Mouse (Mus musculus): ENCODE results near the gene Olfr220. TPM values are rescaled to one million over a fixed set of nuclear protein-coding genes. Genes with fewer than 3 reads are reported as not detected.

Gene Olfr220
- polyA plus RNA-seq, 1 experiment, result not detected

DNA sequence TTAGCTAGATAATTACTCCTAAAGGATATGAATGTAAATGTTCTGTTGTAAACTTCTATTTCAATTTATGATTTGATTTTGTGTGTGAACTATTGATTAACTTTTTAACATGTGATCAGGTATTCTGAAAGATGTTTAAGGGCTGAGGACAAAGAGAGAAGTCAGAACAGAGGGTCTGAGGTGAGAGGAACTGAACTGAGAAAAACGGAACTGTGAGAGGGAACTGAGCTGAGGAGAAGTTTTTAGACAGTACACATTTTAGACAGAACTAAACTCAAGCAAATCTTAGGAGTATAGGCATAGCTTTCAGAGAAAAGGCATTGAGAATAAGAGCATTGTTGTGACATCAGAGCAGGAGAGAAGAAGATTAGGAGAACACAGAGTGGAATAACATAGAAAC, 7.8 kb upstream of the Olfr220 start:
- Histone ChIP-seq H3K9ac (ENCODE audit: low read depth, poor library complexity, severe bottlenecking) (no peak overlapping the region), H3K27me3 (ENCODE audit: control insufficient read depth, insufficient read depth, low read length, poor library complexity, severe bottlenecking) (no peaks in the 10 kb centered on the region), H3K4me1 (ENCODE audit: control insufficient read depth, insufficient read depth, low read length) (no peaks in the 10 kb centered on the region), H3K4me3 (ENCODE audit: low read depth, low read length) (no peak overlapping the region), H3K36me3 (ENCODE audit: control insufficient read depth, insufficient read depth, low read length, poor library complexity, severe bottlenecking) (no peaks in the 10 kb centered on the region), H3K27ac (ENCODE audit: insufficient read depth, low read length) (no peak overlapping the region), H3K9me3 (replicated peaks; ENCODE audit: control insufficient read depth, insufficient read depth, low read length, poor library complexity, severe bottlenecking) (no peaks in the 10 kb centered on the region)
- TF ChIP-seq EP300 (IDR thresholded peaks at IDR 0.05; ENCODE audit: insufficient read depth, low read depth, low read length) (no peak), CTCF (IDR thresholded peaks at IDR 0.05; ENCODE audit: low read depth, low read length) (no peak), POLR2A (IDR thresholded peaks at IDR 0.05; ENCODE audit: insufficient read depth, low read length) (no peak)

GRCm38 (mm10) chr1:174455100-174455499, 13.2 kb downstream of the Olfr220 start:
- no peak for TF ChIP-seq POLR2A (IDR thresholded peaks at IDR 0.05; ENCODE audit: insufficient read depth, low read length)
- TF ChIP-seq EP300 (IDR thresholded peaks at IDR 0.05; ENCODE audit: insufficient read depth, low read depth, low read length), result no peak
- TF ChIP-seq CTCF (IDR thresholded peaks at IDR 0.05; ENCODE audit: low read depth, low read length), result no peak
- H3K27me3 ChIP-seq (ENCODE audit: control insufficient read depth, insufficient read depth, low read length, poor library complexity, severe bottlenecking), result no peaks in the 10 kb centered on the region
- no peaks in the 10 kb centered on the region for H3K4me1 ChIP-seq (ENCODE audit: control insufficient read depth, insufficient read depth, low read length)
- no peak overlapping the region for H3K27ac ChIP-seq (ENCODE audit: insufficient read depth, low read length)
- no peaks in the 10 kb centered on the region for H3K36me3 ChIP-seq (ENCODE audit: control insufficient read depth, insufficient read depth, low read length, poor library complexity, severe bottlenecking)
- no peak overlapping the region for H3K4me3 ChIP-seq (ENCODE audit: low read depth, low read length)
- no peak overlapping the region for H3K9ac ChIP-seq (ENCODE audit: low read depth, poor library complexity, severe bottlenecking)
- no peaks in the 10 kb centered on the region for H3K9me3 ChIP-seq (replicated peaks; ENCODE audit: control insufficient read depth, insufficient read depth, low read length, poor library complexity, severe bottlenecking)

DNA sequence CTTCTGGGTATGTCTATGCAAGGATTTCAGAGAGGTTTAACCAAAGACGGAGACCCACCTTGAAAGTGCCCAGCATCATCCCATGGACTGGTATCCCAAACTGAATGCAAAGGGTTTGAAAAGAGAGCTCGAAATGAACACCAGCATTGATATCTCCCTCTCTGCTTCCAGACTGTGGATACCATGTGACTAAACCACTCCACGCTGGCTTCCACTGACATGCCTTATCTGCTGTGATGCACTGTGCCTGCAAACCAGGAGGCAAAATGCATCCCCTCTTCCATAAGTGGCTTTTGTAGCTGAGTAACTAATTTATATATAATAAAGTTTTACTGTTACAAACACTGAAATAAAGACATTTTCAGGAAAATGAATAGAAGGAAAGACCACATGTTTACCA, 23.5 kb downstream of the Olfr220 start:
- H3K27me3 ChIP-seq (ENCODE audit: control insufficient read depth, insufficient read depth, low read length, poor library complexity, severe bottlenecking), result no peaks in the 10 kb centered on the region
- no peaks in the 10 kb centered on the region for H3K36me3 ChIP-seq (ENCODE audit: control insufficient read depth, insufficient read depth, low read length, poor library complexity, severe bottlenecking)
- no peak overlapping the region for H3K9ac ChIP-seq (ENCODE audit: low read depth, poor library complexity, severe bottlenecking)
- no peaks in the 10 kb centered on the region for H3K4me1 ChIP-seq (ENCODE audit: control insufficient read depth, insufficient read depth, low read length)
- H3K9me3 ChIP-seq (replicated peaks; ENCODE audit: control insufficient read depth, insufficient read depth, low read length, poor library complexity, severe bottlenecking), result no peaks in the 10 kb centered on the region
- H3K4me3 ChIP-seq (ENCODE audit: low read depth, low read length), result no peak overlapping the region
- no peak overlapping the region for H3K27ac ChIP-seq (ENCODE audit: insufficient read depth, low read length)
- TF ChIP-seq CTCF (IDR thresholded peaks at IDR 0.05; ENCODE audit: low read depth, low read length), result no peak
- TF ChIP-seq EP300 (IDR thresholded peaks at IDR 0.05; ENCODE audit: insufficient read depth, low read depth, low read length), result no peak
- no peak for TF ChIP-seq POLR2A (IDR thresholded peaks at IDR 0.05; ENCODE audit: insufficient read depth, low read length)

GRCm38 (mm10) chr1:174466240-174466639, 24.4 kb downstream of the Olfr220 start:
- no peaks in the 10 kb centered on the region for H3K4me1 ChIP-seq (ENCODE audit: control insufficient read depth, insufficient read depth, low read length)
- no peaks in the 10 kb centered on the region for H3K27me3 ChIP-seq (ENCODE audit: control insufficient read depth, insufficient read depth, low read length, poor library complexity, severe bottlenecking)
- H3K36me3 ChIP-seq (ENCODE audit: control insufficient read depth, insufficient read depth, low read length, poor library complexity, severe bottlenecking), result no peaks in the 10 kb centered on the region
- TF ChIP-seq POLR2A (IDR thresholded peaks at IDR 0.05; ENCODE audit: insufficient read depth, low read length) (no peak), CTCF (IDR thresholded peaks at IDR 0.05; ENCODE audit: low read depth, low read length) (no peak), EP300 (IDR thresholded peaks at IDR 0.05; ENCODE audit: insufficient read depth, low read depth, low read length) (no peak)
- no peak overlapping the region for H3K4me3 ChIP-seq (ENCODE audit: low read depth, low read length)
- H3K9me3 ChIP-seq (replicated peaks; ENCODE audit: control insufficient read depth, insufficient read depth, low read length, poor library complexity, severe bottlenecking), result no peaks in the 10 kb centered on the region
- H3K9ac ChIP-seq (ENCODE audit: low read depth, poor library complexity, severe bottlenecking), result no peak overlapping the region
- H3K27ac ChIP-seq (ENCODE audit: insufficient read depth, low read length), result no peak overlapping the region

- TF ChIP-seq EP300 (IDR thresholded peaks at IDR 0.05; ENCODE audit: insufficient read depth, low read depth, low read length) (no peak), CTCF (IDR thresholded peaks at IDR 0.05; ENCODE audit: low read depth, low read length) (peak; percentile 25), POLR2A (IDR thresholded peaks at IDR 0.05; ENCODE audit: insufficient read depth, low read length) (no peak)
- Histone ChIP-seq H3K9ac (ENCODE audit: low read depth, poor library complexity, severe bottlenecking) (no peak overlapping the region), H3K27ac (ENCODE audit: insufficient read depth, low read length) (no peak overlapping the region), H3K36me3 (ENCODE audit: control insufficient read depth, insufficient read depth, low read length, poor library complexity, severe bottlenecking) (no peaks in the 10 kb centered on the region), H3K4me3 (ENCODE audit: low read depth, low read length) (no peak overlapping the region), H3K9me3 (replicated peaks; ENCODE audit: control insufficient read depth, insufficient read depth, low read length, poor library complexity, severe bottlenecking) (peaks cover 5% of the 10 kb centered on the region), H3K4me1 (ENCODE audit: control insufficient read depth, insufficient read depth, low read length) (no peaks in the 10 kb centered on the region), H3K27me3 (ENCODE audit: control insufficient read depth, insufficient read depth, low read length, poor library complexity, severe bottlenecking) (no peaks in the 10 kb centered on the region)
Observed at GRCm38 (mm10) chr1:174469736-174470135, 27.9 kb downstream of the Olfr220 start.

GRCm38 (mm10) chr1:174482567-174482966, 40.7 kb downstream of the Olfr220 start:
- H3K36me3 ChIP-seq (ENCODE audit: control insufficient read depth, insufficient read depth, low read length, poor library complexity, severe bottlenecking), result no peaks in the 10 kb centered on the region
- no peak overlapping the region for H3K27ac ChIP-seq (ENCODE audit: insufficient read depth, low read length)
- no peak for TF ChIP-seq CTCF (IDR thresholded peaks at IDR 0.05; ENCODE audit: low read depth, low read length)
- no peak for TF ChIP-seq EP300 (IDR thresholded peaks at IDR 0.05; ENCODE audit: insufficient read depth, low read depth, low read length)
- no peak for TF ChIP-seq POLR2A (IDR thresholded peaks at IDR 0.05; ENCODE audit: insufficient read depth, low read length)
- H3K4me1 ChIP-seq (ENCODE audit: control insufficient read depth, insufficient read depth, low read length), result peaks cover 3% of the 10 kb centered on the region
- no peaks in the 10 kb centered on the region for H3K27me3 ChIP-seq (ENCODE audit: control insufficient read depth, insufficient read depth, low read length, poor library complexity, severe bottlenecking)
- H3K4me3 ChIP-seq (ENCODE audit: low read depth, low read length), result no peak overlapping the region
- H3K9me3 ChIP-seq (replicated peaks; ENCODE audit: control insufficient read depth, insufficient read depth, low read length, poor library complexity, severe bottlenecking), result peaks cover 6% of the 10 kb centered on the region
- no peak overlapping the region for H3K9ac ChIP-seq (ENCODE audit: low read depth, poor library complexity, severe bottlenecking)

All from ES-Bruce4 (cell line).